Mouse (Mus musculus): ENCODE results near the gene Dpep2nb. TPM values are rescaled to one million over a fixed set of nuclear protein-coding genes. Genes with fewer than 3 reads are reported as not detected.

Dpep2nb gene
- polyA plus RNA-seq, 1 experiment from 2014 or later = 0.29 TPM

GRCm38 (mm10) chr8:106044151-106044550, 38.4 kb upstream of the Dpep2nb start:
- no peak overlapping the region for H3K9ac ChIP-seq (replicated peaks; ENCODE audit: low read depth, low read length)
- 70% methylated on average over 3 of the region's 3 CpGs for WGBS
- H3K9me3 ChIP-seq (ENCODE audit: control insufficient read depth, low read depth, low read length) = no peaks in the 10 kb centered on the region
- H3K4me1 ChIP-seq (ENCODE audit: control insufficient read depth, insufficient read depth, low read length) = no peaks in the 10 kb centered on the region
- no peak overlapping the region for H3K27ac ChIP-seq (ENCODE audit: low read length)
- H3K36me3 ChIP-seq (ENCODE audit: control insufficient read depth, insufficient read depth, low read length) = no peaks in the 10 kb centered on the region
- H3K27me3 ChIP-seq (ENCODE audit: control insufficient read depth, insufficient read depth, low read length) = no peaks in the 10 kb centered on the region
- no peak for ATAC-seq (ENCODE audit: insufficient number of reproducible peaks, insufficient read depth, low FRiP score, low read depth)
- H3K4me2 ChIP-seq (replicated peaks; ENCODE audit: low read depth, low read length) = no peak overlapping the region
- no peak overlapping the region for H3K4me3 ChIP-seq (ENCODE audit: low read depth, low read length)

- H3K9me3 ChIP-seq (ENCODE audit: control insufficient read depth, low read depth, low read length) = no peaks in the 10 kb centered on the region
- ATAC-seq (ENCODE audit: insufficient number of reproducible peaks, insufficient read depth, low FRiP score, low read depth) = no peak
These were observed 37.3 kb upstream of the Dpep2nb start for GRCm38 (mm10) chr8:106043055-106043454.

DNA sequence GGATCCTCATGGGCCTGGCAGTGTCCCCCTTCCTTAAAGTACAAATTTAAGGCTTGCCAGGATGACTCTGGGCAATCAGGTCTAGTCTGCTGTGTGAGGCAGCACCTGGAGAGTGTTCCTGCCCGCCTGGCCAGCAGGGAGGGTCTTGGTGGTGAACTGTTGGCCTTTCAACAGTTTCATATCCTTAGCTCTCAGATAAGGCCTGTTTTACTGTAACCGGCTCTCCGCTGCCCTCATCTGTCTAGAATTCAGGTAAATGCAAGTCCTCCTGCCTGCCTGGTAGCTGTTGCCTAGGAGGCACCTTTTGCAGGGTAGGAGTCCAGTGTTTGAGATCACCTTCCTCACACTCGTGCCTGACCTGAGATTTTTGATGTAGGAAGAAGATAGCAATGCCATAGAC, 34.4 kb upstream of the Dpep2nb start:
- Histone ChIP-seq H3K4me2 (replicated peaks; ENCODE audit: low read depth, low read length) (no peak overlapping the region), H3K36me3 (ENCODE audit: control insufficient read depth, insufficient read depth, low read length) (no peaks in the 10 kb centered on the region), H3K4me1 (ENCODE audit: control insufficient read depth, insufficient read depth, low read length) (no peaks in the 10 kb centered on the region), H3K9ac (replicated peaks; ENCODE audit: low read depth, low read length) (no peak overlapping the region), H3K9me3 (ENCODE audit: control insufficient read depth, low read depth, low read length) (no peaks in the 10 kb centered on the region), H3K27me3 (ENCODE audit: control insufficient read depth, insufficient read depth, low read length) (no peaks in the 10 kb centered on the region), H3K27ac (ENCODE audit: low read length) (no peak overlapping the region), H3K4me3 (ENCODE audit: low read depth, low read length) (no peak overlapping the region)
- no peak for ATAC-seq (ENCODE audit: insufficient number of reproducible peaks, insufficient read depth, low FRiP score, low read depth)
- 57% methylated on average over 4 of the region's 4 CpGs for WGBS

More at GRCm38 (mm10) chr8:106043055-106043454, 37.3 kb upstream of the Dpep2nb start:
- no peaks in the 10 kb centered on the region for H3K4me1 ChIP-seq (ENCODE audit: control insufficient read depth, insufficient read depth, low read length)
- 78% methylated on average over 2 of the region's 2 CpGs for WGBS
- H3K9ac ChIP-seq (replicated peaks; ENCODE audit: low read depth, low read length) = no peak overlapping the region
- no peaks in the 10 kb centered on the region for H3K36me3 ChIP-seq (ENCODE audit: control insufficient read depth, insufficient read depth, low read length)
- H3K4me2 ChIP-seq (replicated peaks; ENCODE audit: low read depth, low read length) = no peak overlapping the region
- no peaks in the 10 kb centered on the region for H3K27me3 ChIP-seq (ENCODE audit: control insufficient read depth, insufficient read depth, low read length)
- H3K27ac ChIP-seq (ENCODE audit: low read length) = no peak overlapping the region
- H3K4me3 ChIP-seq (ENCODE audit: low read depth, low read length) = no peak overlapping the region

GRCm38 (mm10) chr8:106039605-106040004, 33.8 kb upstream of the Dpep2nb start:
- Histone ChIP-seq H3K4me1 (ENCODE audit: control insufficient read depth, insufficient read depth, low read length) (no peaks in the 10 kb centered on the region), H3K36me3 (ENCODE audit: control insufficient read depth, insufficient read depth, low read length) (no peaks in the 10 kb centered on the region), H3K4me2 (replicated peaks; ENCODE audit: low read depth, low read length) (no peak overlapping the region), H3K9me3 (ENCODE audit: control insufficient read depth, low read depth, low read length) (no peaks in the 10 kb centered on the region), H3K27me3 (ENCODE audit: control insufficient read depth, insufficient read depth, low read length) (no peaks in the 10 kb centered on the region), H3K9ac (replicated peaks; ENCODE audit: low read depth, low read length) (no peak overlapping the region), H3K4me3 (ENCODE audit: low read depth, low read length) (no peak overlapping the region), H3K27ac (ENCODE audit: low read length) (no peak overlapping the region)
- no peak for ATAC-seq (ENCODE audit: insufficient number of reproducible peaks, insufficient read depth, low FRiP score, low read depth)
- WGBS = 79% methylated on average over 4 of the region's 4 CpGs

GRCm38 (mm10) chr8:106038721-106039120, 32.9 kb upstream of the Dpep2nb start:
- Histone ChIP-seq H3K27ac (ENCODE audit: low read length) (no peak overlapping the region), H3K4me1 (ENCODE audit: control insufficient read depth, insufficient read depth, low read length) (no peaks in the 10 kb centered on the region), H3K27me3 (ENCODE audit: control insufficient read depth, insufficient read depth, low read length) (no peaks in the 10 kb centered on the region), H3K36me3 (ENCODE audit: control insufficient read depth, insufficient read depth, low read length) (no peaks in the 10 kb centered on the region), H3K4me2 (replicated peaks; ENCODE audit: low read depth, low read length) (no peak overlapping the region), H3K9me3 (ENCODE audit: control insufficient read depth, low read depth, low read length) (no peaks in the 10 kb centered on the region), H3K9ac (replicated peaks; ENCODE audit: low read depth, low read length) (no peak overlapping the region), H3K4me3 (ENCODE audit: low read depth, low read length) (no peak overlapping the region)
- 84% methylated on average over 10 of the region's 10 CpGs for WGBS
- no peak for ATAC-seq (ENCODE audit: insufficient number of reproducible peaks, insufficient read depth, low FRiP score, low read depth)

DNA sequence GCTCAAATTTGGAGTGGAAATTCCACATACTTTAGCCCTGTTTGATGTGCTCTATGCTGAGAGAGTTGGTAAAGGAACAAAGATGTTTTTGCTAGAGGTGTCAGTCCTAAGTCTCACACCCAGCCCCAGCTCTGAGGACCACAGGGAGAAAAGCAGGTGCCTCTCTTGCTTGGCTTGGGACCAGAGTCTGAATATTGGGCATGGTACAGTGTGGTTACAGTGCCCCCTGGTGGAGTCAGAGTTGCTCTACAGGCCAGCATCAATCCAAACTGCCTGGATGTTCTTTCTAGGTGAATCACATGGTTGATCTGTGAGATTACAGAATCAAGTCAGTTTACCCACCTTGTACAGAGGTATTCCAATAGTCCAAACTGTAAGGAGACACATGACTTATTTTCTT, 16.7 kb upstream of the Dpep2nb start:
- Histone ChIP-seq H3K9me3 (ENCODE audit: control insufficient read depth, low read depth, low read length) (no peaks in the 10 kb centered on the region), H3K4me2 (replicated peaks; ENCODE audit: low read depth, low read length) (no peak overlapping the region), H3K27ac (ENCODE audit: low read length) (no peak overlapping the region), H3K27me3 (ENCODE audit: control insufficient read depth, insufficient read depth, low read length) (no peaks in the 10 kb centered on the region), H3K36me3 (ENCODE audit: control insufficient read depth, insufficient read depth, low read length) (no peaks in the 10 kb centered on the region), H3K4me1 (ENCODE audit: control insufficient read depth, insufficient read depth, low read length) (no peaks in the 10 kb centered on the region), H3K4me3 (ENCODE audit: low read depth, low read length) (no peak overlapping the region), H3K9ac (replicated peaks; ENCODE audit: low read depth, low read length) (no peak overlapping the region)
- ATAC-seq (ENCODE audit: insufficient number of reproducible peaks, insufficient read depth, low FRiP score, low read depth) = no peak

DNA sequence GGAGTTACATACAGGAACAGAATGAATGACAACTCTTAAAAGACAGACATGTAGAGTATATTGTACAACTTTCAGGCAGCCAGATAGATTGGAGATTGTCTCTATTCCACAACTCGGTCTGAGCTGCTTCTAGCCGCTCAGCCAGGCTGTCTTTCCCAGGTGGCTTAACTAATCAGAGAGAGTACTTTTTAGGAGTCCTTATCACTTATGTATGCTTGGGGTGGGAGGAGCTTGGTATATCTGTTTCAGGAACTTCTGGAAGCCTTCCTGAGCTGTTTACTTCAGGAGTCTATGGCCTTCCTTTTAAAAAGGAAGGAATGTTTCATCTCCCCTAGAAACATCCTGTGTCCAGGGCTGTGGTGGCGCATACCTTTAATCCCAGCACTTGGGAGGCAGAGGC, 12.3 kb upstream of the Dpep2nb start:
- H3K4me1 ChIP-seq (ENCODE audit: control insufficient read depth, insufficient read depth, low read length) = no peaks in the 10 kb centered on the region
- H3K9ac ChIP-seq (replicated peaks; ENCODE audit: low read depth, low read length) = no peak overlapping the region
- no peaks in the 10 kb centered on the region for H3K36me3 ChIP-seq (ENCODE audit: control insufficient read depth, insufficient read depth, low read length)
- no peaks in the 10 kb centered on the region for H3K9me3 ChIP-seq (ENCODE audit: control insufficient read depth, low read depth, low read length)
- H3K4me3 ChIP-seq (ENCODE audit: low read depth, low read length) = no peak overlapping the region
- H3K4me2 ChIP-seq (replicated peaks; ENCODE audit: low read depth, low read length) = no peak overlapping the region
- H3K27ac ChIP-seq (ENCODE audit: low read length) = no peak overlapping the region
- no peak for ATAC-seq (ENCODE audit: insufficient number of reproducible peaks, insufficient read depth, low FRiP score, low read depth)
- 93% methylated on average over 3 of the region's 3 CpGs for WGBS
- H3K27me3 ChIP-seq (ENCODE audit: control insufficient read depth, insufficient read depth, low read length) = no peaks in the 10 kb centered on the region

GRCm38 (mm10) chr8:106017130-106017529, 11.4 kb upstream of the Dpep2nb start:
- 87% methylated on average over 7 of the region's 7 CpGs for WGBS
- Histone ChIP-seq H3K36me3 (ENCODE audit: control insufficient read depth, insufficient read depth, low read length) (no peaks in the 10 kb centered on the region), H3K4me2 (replicated peaks; ENCODE audit: low read depth, low read length) (no peak overlapping the region), H3K4me1 (ENCODE audit: control insufficient read depth, insufficient read depth, low read length) (no peaks in the 10 kb centered on the region), H3K27me3 (ENCODE audit: control insufficient read depth, insufficient read depth, low read length) (no peaks in the 10 kb centered on the region), H3K4me3 (ENCODE audit: low read depth, low read length) (no peak overlapping the region), H3K27ac (ENCODE audit: low read length) (no peak overlapping the region), H3K9me3 (ENCODE audit: control insufficient read depth, low read depth, low read length) (no peaks in the 10 kb centered on the region), H3K9ac (replicated peaks; ENCODE audit: low read depth, low read length) (no peak overlapping the region)
- ATAC-seq (ENCODE audit: insufficient number of reproducible peaks, insufficient read depth, low FRiP score, low read depth) = no peak

DNA sequence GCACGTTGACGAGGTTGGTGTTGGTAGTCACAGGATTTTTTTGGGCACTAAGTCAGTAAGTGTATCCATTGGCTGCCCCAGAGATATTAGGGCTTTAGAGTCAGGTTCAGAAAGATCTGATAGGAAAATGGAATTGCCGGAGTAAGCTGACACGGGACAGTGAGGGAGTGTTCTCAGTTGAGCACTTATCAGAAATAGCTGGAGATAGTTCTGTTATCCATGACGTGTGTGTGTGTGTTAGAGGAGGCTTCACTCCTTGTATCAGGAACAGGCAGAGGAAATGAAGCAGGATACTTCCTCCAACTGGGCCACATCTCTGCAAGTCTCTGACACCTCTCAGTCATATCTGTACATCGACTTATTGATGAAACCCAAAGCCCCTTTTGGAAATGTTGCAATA, 10.5 kb upstream of the Dpep2nb start:
- H3K4me3 ChIP-seq (ENCODE audit: low read depth, low read length) = no peak overlapping the region
- WGBS = 92% methylated on average over 6 of the region's 6 CpGs
- H3K4me2 ChIP-seq (replicated peaks; ENCODE audit: low read depth, low read length) = no peak overlapping the region
- H3K36me3 ChIP-seq (ENCODE audit: control insufficient read depth, insufficient read depth, low read length) = no peaks in the 10 kb centered on the region
- no peaks in the 10 kb centered on the region; the same call in 1 of the 2 replicates for H3K4me1 ChIP-seq (ENCODE audit: control insufficient read depth, insufficient read depth, low read length)
- H3K27ac ChIP-seq (ENCODE audit: low read length) = no peak overlapping the region
- H3K9me3 ChIP-seq (ENCODE audit: control insufficient read depth, low read depth, low read length) = no peaks in the 10 kb centered on the region
- no peak for ATAC-seq (ENCODE audit: insufficient number of reproducible peaks, insufficient read depth, low FRiP score, low read depth)
- H3K27me3 ChIP-seq (ENCODE audit: control insufficient read depth, insufficient read depth, low read length) = no peaks in the 10 kb centered on the region
- no peak overlapping the region for H3K9ac ChIP-seq (replicated peaks; ENCODE audit: low read depth, low read length)
